Mouse (Mus musculus) erythroblast, embryonic 14.5 days (primary cell): ENCODE measurements around the gene Pomc.

Experiments used
- GATA1 ChIP-seq: IDR thresholded peaks from 2 replicates; pipeline ENCODE4 v1.6.1; 2012; ENCODE audit warnings: low read length, inconsistent platforms, mixed read lengths
- TAL1 ChIP-seq: IDR thresholded peaks from 3 replicates; pipeline ENCODE4 v1.6.1; 2012; ENCODE audit warnings: low read length, inconsistent platforms, mixed read lengths

DNA sequence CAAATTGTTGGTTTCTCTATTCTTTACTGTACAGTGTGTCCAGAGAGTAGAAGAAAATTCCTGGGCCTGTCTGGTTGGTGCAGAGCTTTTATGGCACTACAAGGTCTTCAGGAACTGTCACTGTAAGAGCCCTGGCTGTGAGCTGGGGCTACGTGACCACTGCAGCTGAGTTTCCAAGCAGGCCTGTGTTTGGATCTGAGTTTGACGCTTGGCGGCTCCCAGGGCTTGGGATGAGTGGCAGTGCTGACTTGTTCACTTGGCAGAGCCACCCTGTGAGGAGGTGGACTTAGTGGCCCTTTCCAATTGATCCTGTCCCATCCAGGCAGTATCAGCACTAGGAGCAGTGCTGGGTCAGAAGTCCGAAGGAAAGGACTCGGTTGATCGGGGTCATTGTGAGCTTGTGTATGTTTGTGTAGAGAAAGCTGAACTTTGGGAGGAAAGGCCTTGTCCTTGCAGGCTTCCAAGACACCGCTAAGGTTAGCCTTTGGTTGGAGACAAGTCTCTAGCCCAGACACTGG lies 42.9 kb upstream of the Pomc start:
- TF ChIP-seq GATA1, result no peak
- TF ChIP-seq TAL1, result no peak
